Mouse (Mus musculus): ENCODE measurements around the gene Tgm5. TPM values are rescaled to one million over a fixed set of nuclear protein-coding genes. Genes with fewer than 3 reads are reported as not detected.

The Tgm5 gene
- polyA plus RNA-seq, 1 experiment, result not detected

GRCm38 (mm10) chr2:121082626-121083025 is 3.0 kb downstream of the Tgm5 start:
- Histone ChIP-seq H3K27me3 (ENCODE audit: control insufficient read depth, insufficient read depth, low read length, poor library complexity, severe bottlenecking) (no peaks in the 10 kb centered on the region), H3K4me3 (ENCODE audit: low read depth, low read length) (no peak overlapping the region)
- TF ChIP-seq EP300 (IDR thresholded peaks at IDR 0.05; ENCODE audit: insufficient read depth, low read depth, low read length) (no peak), CTCF (IDR thresholded peaks at IDR 0.05; ENCODE audit: low read depth, low read length) (no peak), POLR2A (IDR thresholded peaks at IDR 0.05; ENCODE audit: insufficient read depth, low read length) (no peak)

GRCm38 (mm10) chr2:121074747-121075146 is 10.9 kb downstream of the Tgm5 start:
- no peaks in the 10 kb centered on the region for H3K27me3 ChIP-seq (ENCODE audit: control insufficient read depth, insufficient read depth, low read length, poor library complexity, severe bottlenecking)
- H3K4me3 ChIP-seq (ENCODE audit: low read depth, low read length), result no peak overlapping the region
- no peak overlapping the region for H3K9ac ChIP-seq (ENCODE audit: low read depth, poor library complexity, severe bottlenecking)
- no peak for TF ChIP-seq EP300 (IDR thresholded peaks at IDR 0.05; ENCODE audit: insufficient read depth, low read depth, low read length)
- TF ChIP-seq CTCF (IDR thresholded peaks at IDR 0.05; ENCODE audit: low read depth, low read length), result no peak
- no peak for TF ChIP-seq POLR2A (IDR thresholded peaks at IDR 0.05; ENCODE audit: insufficient read depth, low read length)
- H3K4me1 ChIP-seq (ENCODE audit: control insufficient read depth, insufficient read depth, low read length), result no peaks in the 10 kb centered on the region
- no peaks in the 10 kb centered on the region for H3K9me3 ChIP-seq (replicated peaks; ENCODE audit: control insufficient read depth, insufficient read depth, low read length, poor library complexity, severe bottlenecking)
- no peaks in the 10 kb centered on the region for H3K36me3 ChIP-seq (ENCODE audit: control insufficient read depth, insufficient read depth, low read length, poor library complexity, severe bottlenecking)
- H3K27ac ChIP-seq (ENCODE audit: insufficient read depth, low read length), result no peak overlapping the region

More at GRCm38 (mm10) chr2:121082626-121083025, 3.0 kb downstream of the Tgm5 start:
- H3K9me3 ChIP-seq (replicated peaks; ENCODE audit: control insufficient read depth, insufficient read depth, low read length, poor library complexity, severe bottlenecking), result no peaks in the 10 kb centered on the region
- H3K36me3 ChIP-seq (ENCODE audit: control insufficient read depth, insufficient read depth, low read length, poor library complexity, severe bottlenecking), result no peaks in the 10 kb centered on the region
- no peaks in the 10 kb centered on the region for H3K4me1 ChIP-seq (ENCODE audit: control insufficient read depth, insufficient read depth, low read length)
- H3K27ac ChIP-seq (ENCODE audit: insufficient read depth, low read length), result no peak overlapping the region
- no peak overlapping the region for H3K9ac ChIP-seq (ENCODE audit: low read depth, poor library complexity, severe bottlenecking)

GRCm38 (mm10) chr2:121071871-121072270 is 13.8 kb downstream of the Tgm5 start:
- no peaks in the 10 kb centered on the region for H3K27me3 ChIP-seq (ENCODE audit: control insufficient read depth, insufficient read depth, low read length, poor library complexity, severe bottlenecking)
- no peak overlapping the region for H3K9ac ChIP-seq (ENCODE audit: low read depth, poor library complexity, severe bottlenecking)
- no peak for TF ChIP-seq EP300 (IDR thresholded peaks at IDR 0.05; ENCODE audit: insufficient read depth, low read depth, low read length)
- TF ChIP-seq CTCF (IDR thresholded peaks at IDR 0.05; ENCODE audit: low read depth, low read length), result no peak
- TF ChIP-seq POLR2A (IDR thresholded peaks at IDR 0.05; ENCODE audit: insufficient read depth, low read length), result no peak
- no peaks in the 10 kb centered on the region for H3K4me1 ChIP-seq (ENCODE audit: control insufficient read depth, insufficient read depth, low read length)
- no peak overlapping the region for H3K4me3 ChIP-seq (ENCODE audit: low read depth, low read length)
- H3K27ac ChIP-seq (ENCODE audit: insufficient read depth, low read length), result no peak overlapping the region
- no peaks in the 10 kb centered on the region for H3K36me3 ChIP-seq (ENCODE audit: control insufficient read depth, insufficient read depth, low read length, poor library complexity, severe bottlenecking)
- no peaks in the 10 kb centered on the region for H3K9me3 ChIP-seq (replicated peaks; ENCODE audit: control insufficient read depth, insufficient read depth, low read length, poor library complexity, severe bottlenecking)

GRCm38 (mm10) chr2:121069506-121069905 is 16.1 kb downstream of the Tgm5 start:
- Histone ChIP-seq H3K4me1 (ENCODE audit: control insufficient read depth, insufficient read depth, low read length) (no peaks in the 10 kb centered on the region), H3K27ac (ENCODE audit: insufficient read depth, low read length) (no peak overlapping the region), H3K9ac (ENCODE audit: low read depth, poor library complexity, severe bottlenecking) (no peak overlapping the region), H3K9me3 (replicated peaks; ENCODE audit: control insufficient read depth, insufficient read depth, low read length, poor library complexity, severe bottlenecking) (no peaks in the 10 kb centered on the region), H3K4me3 (ENCODE audit: low read depth, low read length) (no peak overlapping the region), H3K36me3 (ENCODE audit: control insufficient read depth, insufficient read depth, low read length, poor library complexity, severe bottlenecking) (no peaks in the 10 kb centered on the region), H3K27me3 (ENCODE audit: control insufficient read depth, insufficient read depth, low read length, poor library complexity, severe bottlenecking) (no peaks in the 10 kb centered on the region)
- TF ChIP-seq POLR2A (IDR thresholded peaks at IDR 0.05; ENCODE audit: insufficient read depth, low read length) (no peak), EP300 (IDR thresholded peaks at IDR 0.05; ENCODE audit: insufficient read depth, low read depth, low read length) (no peak), CTCF (IDR thresholded peaks at IDR 0.05; ENCODE audit: low read depth, low read length) (no peak)

- no peak overlapping the region for H3K4me3 ChIP-seq (ENCODE audit: low read depth, low read length)
- no peak overlapping the region for H3K9ac ChIP-seq (ENCODE audit: low read depth, poor library complexity, severe bottlenecking)
- H3K27me3 ChIP-seq (ENCODE audit: control insufficient read depth, insufficient read depth, low read length, poor library complexity, severe bottlenecking), result no peaks in the 10 kb centered on the region
Measured at GRCm38 (mm10) chr2:121067116-121067515, 18.5 kb downstream of the Tgm5 start.

GRCm38 (mm10) chr2:121061315-121061714 is 24.3 kb downstream of the Tgm5 start:
- no peaks in the 10 kb centered on the region for H3K27me3 ChIP-seq (ENCODE audit: control insufficient read depth, insufficient read depth, low read length, poor library complexity, severe bottlenecking)
- H3K9me3 ChIP-seq (replicated peaks; ENCODE audit: control insufficient read depth, insufficient read depth, low read length, poor library complexity, severe bottlenecking), result no peaks in the 10 kb centered on the region
- no peak overlapping the region for H3K4me3 ChIP-seq (ENCODE audit: low read depth, low read length)
- no peak for TF ChIP-seq CTCF (IDR thresholded peaks at IDR 0.05; ENCODE audit: low read depth, low read length)
- TF ChIP-seq EP300 (IDR thresholded peaks at IDR 0.05; ENCODE audit: insufficient read depth, low read depth, low read length), result no peak
- TF ChIP-seq POLR2A (IDR thresholded peaks at IDR 0.05; ENCODE audit: insufficient read depth, low read length), result no peak
- no peaks in the 10 kb centered on the region for H3K36me3 ChIP-seq (ENCODE audit: control insufficient read depth, insufficient read depth, low read length, poor library complexity, severe bottlenecking)
- H3K27ac ChIP-seq (ENCODE audit: insufficient read depth, low read length), result no peak overlapping the region
- no peaks in the 10 kb centered on the region for H3K4me1 ChIP-seq (ENCODE audit: control insufficient read depth, insufficient read depth, low read length)
- H3K9ac ChIP-seq (ENCODE audit: low read depth, poor library complexity, severe bottlenecking), result no peak overlapping the region

More at GRCm38 (mm10) chr2:121067116-121067515, 18.5 kb downstream of the Tgm5 start:
- no peaks in the 10 kb centered on the region for H3K9me3 ChIP-seq (replicated peaks; ENCODE audit: control insufficient read depth, insufficient read depth, low read length, poor library complexity, severe bottlenecking)
- TF ChIP-seq CTCF (IDR thresholded peaks at IDR 0.05; ENCODE audit: low read depth, low read length) (no peak), EP300 (IDR thresholded peaks at IDR 0.05; ENCODE audit: insufficient read depth, low read depth, low read length) (no peak), POLR2A (IDR thresholded peaks at IDR 0.05; ENCODE audit: insufficient read depth, low read length) (no peak)
- H3K27ac ChIP-seq (ENCODE audit: insufficient read depth, low read length), result no peak overlapping the region
- no peaks in the 10 kb centered on the region for H3K4me1 ChIP-seq (ENCODE audit: control insufficient read depth, insufficient read depth, low read length)
- H3K36me3 ChIP-seq (ENCODE audit: control insufficient read depth, insufficient read depth, low read length, poor library complexity, severe bottlenecking), result no peaks in the 10 kb centered on the region

Data from ES-Bruce4 (cell line).